Mouse (Mus musculus) midbrain, embryonic 16.5 days (tissue): Measurements from ENCODE around the gene Lama4. TPM values are rescaled to one million over a fixed set of nuclear protein-coding genes. Genes with fewer than 3 reads are reported as not detected.

Source experiments
- ATAC-seq: fragments of 200-750 bp; cut with Nextera tagmentation; 2 replicates; pipeline ENCODE4 v1.8.0; 2017; ENCODE audit warnings: moderate TSS enrichment
- H3K27ac ChIP-seq: fragments of 300-500 bp; sonication (generic); 2 replicates; pipeline ENCODE4 v1.5.1; 2014; ENCODE audit warnings: mild to moderate bottlenecking, low read length, mixed read lengths
- H3K27me3 ChIP-seq: fragments of 300-500 bp; sonication (generic); 2 replicates; pipeline ENCODE4 v1.6.1; 2014; ENCODE audit warnings: low read depth, low read length, mixed read lengths; ENCODE audit not compliant: control insufficient read depth, insufficient read depth
- H3K36me3 ChIP-seq: fragments of 300-500 bp; sonication (generic); 2 replicates; pipeline ENCODE4 v1.6.1; 2014; ENCODE audit warnings: mild to moderate bottlenecking, low read length, moderate library complexity, mixed read lengths; ENCODE audit not compliant: control insufficient read depth, insufficient read depth
- H3K4me1 ChIP-seq: fragments of 300-500 bp; sonication (generic); 2 replicates; pipeline ENCODE4 v1.6.1; 2014; ENCODE audit warnings: mild to moderate bottlenecking, low read length, mixed read lengths; ENCODE audit not compliant: control insufficient read depth, insufficient read depth
- H3K4me2 ChIP-seq: fragments of 300-500 bp; sonication (generic); 2 replicates; pipeline ENCODE4 v1.6.1; 2014; ENCODE audit warnings: mild to moderate bottlenecking, low read length, mixed read lengths
- H3K4me3 ChIP-seq: fragments of 300-500 bp; sonication (generic); 2 replicates; pipeline ENCODE4 v1.5.1; 2014; ENCODE audit warnings: low read depth, mild to moderate bottlenecking, low read length, moderate library complexity, mixed read lengths
- H3K9ac ChIP-seq: fragments of 300-500 bp; sonication (generic); 2 replicates; pipeline ENCODE4 v1.6.1; 2014; ENCODE audit warnings: low read depth, low read length, mixed read lengths
- H3K9me3 ChIP-seq: fragments of 300-500 bp; sonication (generic); replicated peaks from 2 replicates; pipeline ENCODE4 v1.6.1; 2014; ENCODE audit warnings: mild to moderate bottlenecking, low read length, mixed read lengths; ENCODE audit not compliant: control insufficient read depth, poor library complexity, severe bottlenecking
- WGBS: fragments of 180-500 bp; shearing (Covaris S2); extraction: QIAGEN DNeasy Blood & Tissue Kit; methylation state at CpG from one replicate; pipeline ENCODE4 v1.1.7; 2014; 5-methylcytosine and 5-hydroxymethylcytosine counted together
- polyA plus RNA-seq: library from polyadenylated mRNA; unstranded; fragments of >200 nt; fragmentation: Nextera tagmentation; extraction: Ambion mirVana; gene quantifications from 2 replicates; pipeline ENCODE4 v1.2.1, GENCODE M21; 2015

Gene Lama4
- polyA plus RNA-seq, 1 experiment from 2014 or later = 15.9 TPM

- Histone ChIP-seq H3K9me3 (no peaks in the 10 kb centered on the region), H3K4me1 (no peaks in the 10 kb centered on the region), H3K4me2 (no peak overlapping the region), H3K27me3 (no peaks in the 10 kb centered on the region), H3K4me3 (no peak overlapping the region), H3K27ac (no peak overlapping the region), H3K36me3 (no peaks in the 10 kb centered on the region), H3K9ac (no peak overlapping the region)
- WGBS = 76% methylated on average over 3 of the region's 3 CpGs
- no peak for ATAC-seq
Measured at GRCm38 (mm10) chr10:38986053-38986452, 20.7 kb downstream of the Lama4 start.

- H3K9me3 ChIP-seq = no peaks in the 10 kb centered on the region
- H3K4me3 ChIP-seq = no peak overlapping the region
- H3K9ac ChIP-seq = no peak overlapping the region
- no peaks in the 10 kb centered on the region for H3K4me1 ChIP-seq
- no peaks in the 10 kb centered on the region for H3K27me3 ChIP-seq
- H3K27ac ChIP-seq = no peak overlapping the region
- H3K36me3 ChIP-seq = no peaks in the 10 kb centered on the region
- 93% methylated on average over 1 of the region's 1 CpGs for WGBS
- H3K4me2 ChIP-seq = no peak overlapping the region
- no peak for ATAC-seq
Measured at GRCm38 (mm10) chr10:38992827-38993226, 27.5 kb downstream of the Lama4 start.

GRCm38 (mm10) chr10:38993632-38994424, 28.5 kb downstream of the Lama4 start:
- no peaks in the 10 kb centered on the region for H3K36me3 ChIP-seq
- 78% methylated on average over 2 of the region's 2 CpGs for WGBS
- no peak overlapping the region for H3K4me2 ChIP-seq
- H3K27me3 ChIP-seq = no peaks in the 10 kb centered on the region
- no peak overlapping the region for H3K9ac ChIP-seq
- H3K4me1 ChIP-seq = no peaks in the 10 kb centered on the region
- H3K9me3 ChIP-seq = no peaks in the 10 kb centered on the region
- H3K27ac ChIP-seq = no peak overlapping the region
- H3K4me3 ChIP-seq = no peak overlapping the region
- ATAC-seq = no peak

- no peaks in the 10 kb centered on the region for H3K27me3 ChIP-seq
- H3K4me3 ChIP-seq = no peak overlapping the region
- no peak for ATAC-seq
- no peak overlapping the region for H3K27ac ChIP-seq
- WGBS = 82% methylated on average over 9 of the region's 9 CpGs
- H3K4me2 ChIP-seq = no peak overlapping the region
- H3K9me3 ChIP-seq = no peaks in the 10 kb centered on the region
- no peak overlapping the region for H3K9ac ChIP-seq
- no peaks in the 10 kb centered on the region for H3K4me1 ChIP-seq
- H3K36me3 ChIP-seq = no peaks in the 10 kb centered on the region
Measured at GRCm38 (mm10) chr10:38994719-38995450, 29.6 kb downstream of the Lama4 start.

GRCm38 (mm10) chr10:38995896-38996295, 30.6 kb downstream of the Lama4 start:
- no peaks in the 10 kb centered on the region for H3K9me3 ChIP-seq
- no peaks in the 10 kb centered on the region for H3K27me3 ChIP-seq
- no peaks in the 10 kb centered on the region for H3K4me1 ChIP-seq
- no peak overlapping the region for H3K4me2 ChIP-seq
- H3K9ac ChIP-seq = no peak overlapping the region
- H3K36me3 ChIP-seq = no peaks in the 10 kb centered on the region
- WGBS = 86% methylated on average over 2 of the region's 2 CpGs
- H3K4me3 ChIP-seq = no peak overlapping the region
- no peak overlapping the region for H3K27ac ChIP-seq
- no peak for ATAC-seq

GRCm38 (mm10) chr10:39000951-39001350, 35.6 kb downstream of the Lama4 start:
- no peak for ATAC-seq
- Histone ChIP-seq H3K27me3 (no peaks in the 10 kb centered on the region), H3K4me2 (no peak overlapping the region), H3K27ac (no peak overlapping the region), H3K4me3 (no peak overlapping the region), H3K36me3 (no peaks in the 10 kb centered on the region), H3K9ac (no peak overlapping the region), H3K4me1 (no peaks in the 10 kb centered on the region), H3K9me3 (no peaks in the 10 kb centered on the region)
- WGBS = 91% methylated on average over 4 of the region's 4 CpGs

- Histone ChIP-seq H3K4me1 (no peaks in the 10 kb centered on the region), H3K4me3 (no peak overlapping the region), H3K4me2 (no peak overlapping the region), H3K9me3 (no peaks in the 10 kb centered on the region), H3K27ac (no peak overlapping the region), H3K9ac (no peak overlapping the region), H3K36me3 (no peaks in the 10 kb centered on the region), H3K27me3 (no peaks in the 10 kb centered on the region)
- WGBS = 88% methylated on average over 2 of the region's 2 CpGs
- no peak for ATAC-seq
Measured at GRCm38 (mm10) chr10:39002521-39002920, 37.2 kb downstream of the Lama4 start.

GRCm38 (mm10) chr10:39003520-39003919, 38.2 kb downstream of the Lama4 start:
- Histone ChIP-seq H3K36me3 (no peaks in the 10 kb centered on the region), H3K4me3 (no peak overlapping the region), H3K9me3 (no peaks in the 10 kb centered on the region), H3K9ac (no peak overlapping the region), H3K4me2 (no peak overlapping the region), H3K27ac (no peak overlapping the region), H3K4me1 (no peaks in the 10 kb centered on the region), H3K27me3 (no peaks in the 10 kb centered on the region)
- ATAC-seq = no peak

- no peak overlapping the region for H3K4me3 ChIP-seq
- H3K27ac ChIP-seq = no peak overlapping the region
- no peaks in the 10 kb centered on the region for H3K9me3 ChIP-seq
- no peak overlapping the region for H3K4me2 ChIP-seq
- H3K4me1 ChIP-seq = no peaks in the 10 kb centered on the region
- 84% methylated on average over 8 of the region's 8 CpGs for WGBS
- H3K9ac ChIP-seq = no peak overlapping the region
- H3K27me3 ChIP-seq = no peaks in the 10 kb centered on the region
- H3K36me3 ChIP-seq = no peaks in the 10 kb centered on the region
- ATAC-seq = no peak
Measured at GRCm38 (mm10) chr10:39005494-39005893, 40.2 kb downstream of the Lama4 start.
